Mouse (Mus musculus): Measurements from ENCODE around the gene Dip2b.
A peak's percentile ranks its signal among the peaks of the same experiment; 100 is the strongest.

DNA sequence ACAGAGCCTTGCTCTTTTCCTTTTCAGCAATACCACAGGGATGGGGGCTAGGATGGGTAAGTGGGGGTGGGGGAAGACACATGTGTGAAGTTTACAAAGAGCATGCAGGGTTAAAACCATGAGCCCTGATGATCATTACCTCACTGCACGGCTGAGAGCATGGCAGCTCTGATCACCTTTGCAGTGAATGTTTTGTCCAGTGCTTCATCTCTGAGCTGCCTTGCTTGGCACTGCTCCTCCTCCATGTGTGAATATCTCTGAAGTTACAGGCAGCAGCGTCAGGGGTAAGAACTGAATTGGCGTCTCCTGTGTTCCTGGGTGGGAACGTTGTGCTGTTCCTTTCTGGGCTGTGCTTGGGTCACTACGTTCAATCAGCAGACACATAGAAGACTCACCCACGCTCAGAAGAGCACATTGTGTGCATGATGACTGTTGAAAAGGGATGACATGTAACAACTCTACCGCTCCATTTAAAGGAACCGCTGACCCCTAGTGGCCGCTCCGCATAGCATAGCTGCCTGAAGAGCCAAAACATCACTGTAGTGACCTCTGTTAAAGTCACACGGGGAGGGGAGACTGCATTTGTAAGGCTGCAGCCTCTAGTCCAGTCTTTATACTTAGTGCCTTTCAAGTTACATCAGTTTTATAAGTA, 88.1 kb downstream of the Dip2b start:
- TF ChIP-seq CTCF (conservative IDR thresholded peaks at IDR 0.05; ENCODE audit: insufficient read depth, insufficient read length, low read depth, low read length): peak; percentile 98; the same call in 1 of the 2 replicates
- TF ChIP-seq POLR2A (IDR thresholded peaks at IDR 0.05; ENCODE audit: low read depth, low read length): no peak
